Mouse (Mus musculus): ENCODE results near the gene Gemin5. TPM values are rescaled to one million over a fixed set of nuclear protein-coding genes. Genes with fewer than 3 reads are reported as not detected.

The Gemin5 gene
- polyA plus RNA-seq, 1 experiment from 2014 or later = 5.3 TPM

- no peak for DNase-seq
- H3K36me3 ChIP-seq (replicated peaks; ENCODE audit: insufficient read depth, low read length) = peaks cover 63% of the 10 kb centered on the region
- TF ChIP-seq CTCF (IDR thresholded peaks at IDR 0.05; ENCODE audit: low read depth) = no peak
- TF ChIP-seq EP300 (IDR thresholded peaks at IDR 0.05; ENCODE audit: low read depth) = no peak
Observed at GRCm38 (mm10) chr11:58138821-58139220, 29.5 kb downstream of the Gemin5 start.

GRCm38 (mm10) chr11:58136677-58137076 is 31.7 kb downstream of the Gemin5 start:
- H3K36me3 ChIP-seq (replicated peaks; ENCODE audit: insufficient read depth, low read length) = peaks cover 59% of the 10 kb centered on the region
- TF ChIP-seq CTCF (IDR thresholded peaks at IDR 0.05; ENCODE audit: low read depth) (no peak), EP300 (IDR thresholded peaks at IDR 0.05; ENCODE audit: low read depth) (no peak)
- no peaks in the 10 kb centered on the region for H3K27me3 ChIP-seq (ENCODE audit: insufficient read depth, low read length)
- DNase-seq (no peak), ATAC-seq (no peak)
- no peak overlapping the region for H3K4me2 ChIP-seq (ENCODE audit: low read depth, low read length)
- H3K9ac ChIP-seq (replicated peaks) = no peak overlapping the region
- no peak overlapping the region for H3K4me3 ChIP-seq (ENCODE audit: low read depth, low read length)
- H3K9me3 ChIP-seq (ENCODE audit: low read length) = no peaks in the 10 kb centered on the region
- H3K27ac ChIP-seq (ENCODE audit: low read depth) = no peak overlapping the region
- WGBS (ENCODE audit: insufficient replicate concordance) = 75% methylated on average over 6 of the region's 6 CpGs
- no peaks in the 10 kb centered on the region for H3K4me1 ChIP-seq (ENCODE audit: insufficient read depth)

More at GRCm38 (mm10) chr11:58138821-58139220, 29.5 kb downstream of the Gemin5 start:
- Histone ChIP-seq H3K4me1 (ENCODE audit: insufficient read depth) (no peaks in the 10 kb centered on the region), H3K9ac (replicated peaks) (no peak overlapping the region), H3K27ac (ENCODE audit: low read depth) (no peak overlapping the region), H3K4me3 (ENCODE audit: low read depth, low read length) (no peak overlapping the region), H3K9me3 (ENCODE audit: low read length) (no peaks in the 10 kb centered on the region), H3K27me3 (ENCODE audit: insufficient read depth, low read length) (no peaks in the 10 kb centered on the region), H3K4me2 (ENCODE audit: low read depth, low read length) (no peak overlapping the region)
- WGBS (ENCODE audit: insufficient replicate concordance) = 74% methylated on average over 11 of the region's 11 CpGs
- ATAC-seq = no peak

GRCm38 (mm10) chr11:58135296-58135695 is 33.0 kb downstream of the Gemin5 start:
- Histone ChIP-seq H3K4me2 (ENCODE audit: low read depth, low read length) (no peak overlapping the region), H3K4me3 (ENCODE audit: low read depth, low read length) (no peak overlapping the region), H3K36me3 (replicated peaks; ENCODE audit: insufficient read depth, low read length) (peaks cover 57% of the 10 kb centered on the region), H3K27ac (ENCODE audit: low read depth) (no peak overlapping the region), H3K9me3 (ENCODE audit: low read length) (no peaks in the 10 kb centered on the region), H3K4me1 (ENCODE audit: insufficient read depth) (no peaks in the 10 kb centered on the region), H3K9ac (replicated peaks) (no peak overlapping the region), H3K27me3 (ENCODE audit: insufficient read depth, low read length) (no peaks in the 10 kb centered on the region)
- ATAC-seq (no peak), DNase-seq (no peak)
- TF ChIP-seq CTCF (IDR thresholded peaks at IDR 0.05; ENCODE audit: low read depth) (no peak), EP300 (IDR thresholded peaks at IDR 0.05; ENCODE audit: low read depth) (no peak)

- H3K4me1 ChIP-seq (ENCODE audit: insufficient read depth) = no peaks in the 10 kb centered on the region
- H3K36me3 ChIP-seq (replicated peaks; ENCODE audit: insufficient read depth, low read length) = peaks cover 57% of the 10 kb centered on the region
- H3K27me3 ChIP-seq (ENCODE audit: insufficient read depth, low read length) = no peaks in the 10 kb centered on the region
- H3K4me3 ChIP-seq (ENCODE audit: low read depth, low read length) = no peak overlapping the region
- H3K4me2 ChIP-seq (ENCODE audit: low read depth, low read length) = no peak overlapping the region
- H3K9me3 ChIP-seq (ENCODE audit: low read length) = no peaks in the 10 kb centered on the region
- ATAC-seq (no peak), DNase-seq (no peak)
- TF ChIP-seq EP300 (IDR thresholded peaks at IDR 0.05; ENCODE audit: low read depth) (no peak), CTCF (IDR thresholded peaks at IDR 0.05; ENCODE audit: low read depth) (no peak)
- no peak overlapping the region for H3K9ac ChIP-seq (replicated peaks)
- H3K27ac ChIP-seq (ENCODE audit: low read depth) = no peak overlapping the region
Observed at GRCm38 (mm10) chr11:58134869-58135268, 33.5 kb downstream of the Gemin5 start.

- Histone ChIP-seq H3K9me3 (ENCODE audit: low read length) (no peaks in the 10 kb centered on the region), H3K36me3 (replicated peaks; ENCODE audit: insufficient read depth, low read length) (peaks cover 58% of the 10 kb centered on the region), H3K9ac (replicated peaks) (no peak overlapping the region), H3K4me2 (ENCODE audit: low read depth, low read length) (no peak overlapping the region), H3K27me3 (ENCODE audit: insufficient read depth, low read length) (no peaks in the 10 kb centered on the region), H3K4me3 (ENCODE audit: low read depth, low read length) (no peak overlapping the region), H3K27ac (ENCODE audit: low read depth) (no peak overlapping the region), H3K4me1 (ENCODE audit: insufficient read depth) (peaks cover 7% of the 10 kb centered on the region; the same call in 1 of the 2 replicates)
- TF ChIP-seq EP300 (IDR thresholded peaks at IDR 0.05; ENCODE audit: low read depth) (no peak), CTCF (IDR thresholded peaks at IDR 0.05; ENCODE audit: low read depth) (no peak)
- ATAC-seq = no peak
- WGBS (ENCODE audit: insufficient replicate concordance) = 89% methylated on average over 3 of the region's 3 CpGs
- DNase-seq = no peak
Observed at GRCm38 (mm10) chr11:58132026-58132425, 36.3 kb downstream of the Gemin5 start.

- Histone ChIP-seq H3K4me3 (ENCODE audit: low read depth, low read length) (no peak overlapping the region), H3K36me3 (replicated peaks; ENCODE audit: insufficient read depth, low read length) (peaks cover 49% of the 10 kb centered on the region), H3K4me2 (ENCODE audit: low read depth, low read length) (no peak overlapping the region), H3K9me3 (ENCODE audit: low read length) (no peaks in the 10 kb centered on the region), H3K4me1 (ENCODE audit: insufficient read depth) (peaks cover 8% of the 10 kb centered on the region; the same call in 1 of the 2 replicates), H3K27ac (ENCODE audit: low read depth) (no peak overlapping the region), H3K27me3 (ENCODE audit: insufficient read depth, low read length) (no peaks in the 10 kb centered on the region), H3K9ac (replicated peaks) (no peak overlapping the region)
- no peak for TF ChIP-seq EP300 (IDR thresholded peaks at IDR 0.05; ENCODE audit: low read depth)
- DNase-seq = no peak
- ATAC-seq = no peak
- 80% methylated on average over 6 of the region's 6 CpGs for WGBS (ENCODE audit: insufficient replicate concordance)
Observed at GRCm38 (mm10) chr11:58129302-58129843, 39.0 kb downstream of the Gemin5 start.

- H3K9ac ChIP-seq (replicated peaks) = no peak overlapping the region
- no peak overlapping the region for H3K4me2 ChIP-seq (ENCODE audit: low read depth, low read length)
- peak; percentile 87 for ATAC-seq
- H3K36me3 ChIP-seq (replicated peaks; ENCODE audit: insufficient read depth, low read length) = peaks cover 57% of the 10 kb centered on the region
- 34% methylated on average over 2 of the region's 2 CpGs for WGBS (ENCODE audit: insufficient replicate concordance)
- H3K9me3 ChIP-seq (ENCODE audit: low read length) = no peaks in the 10 kb centered on the region
- no peak overlapping the region for H3K4me3 ChIP-seq (ENCODE audit: low read depth, low read length)
- no peaks in the 10 kb centered on the region for H3K27me3 ChIP-seq (ENCODE audit: insufficient read depth, low read length)
- TF ChIP-seq CTCF (IDR thresholded peaks at IDR 0.05; ENCODE audit: low read depth) = no peak
- TF ChIP-seq EP300 (IDR thresholded peaks at IDR 0.05; ENCODE audit: low read depth) = peak; percentile 78
- peak; percentile 19 for DNase-seq
- H3K4me1 ChIP-seq (ENCODE audit: insufficient read depth) = peaks cover 8% of the 10 kb centered on the region; the same call in 1 of the 2 replicates
- peak overlapping the region; percentile 41; the same call in 1 of the 2 replicates for H3K27ac ChIP-seq (ENCODE audit: low read depth)
Observed at GRCm38 (mm10) chr11:58127544-58127943, 40.8 kb downstream of the Gemin5 start.
